Mouse (Mus musculus): ENCODE results near the gene Rbms3. TPM values are rescaled to one million over a fixed set of nuclear protein-coding genes. Genes with fewer than 3 reads are reported as not detected.

Rbms3 gene
- 39.4 and 43.1 TPM in 2 replicates for polyA plus RNA-seq (2015; fragmentation: Nextera tagmentation; extraction: Ambion mirVana)

DNA sequence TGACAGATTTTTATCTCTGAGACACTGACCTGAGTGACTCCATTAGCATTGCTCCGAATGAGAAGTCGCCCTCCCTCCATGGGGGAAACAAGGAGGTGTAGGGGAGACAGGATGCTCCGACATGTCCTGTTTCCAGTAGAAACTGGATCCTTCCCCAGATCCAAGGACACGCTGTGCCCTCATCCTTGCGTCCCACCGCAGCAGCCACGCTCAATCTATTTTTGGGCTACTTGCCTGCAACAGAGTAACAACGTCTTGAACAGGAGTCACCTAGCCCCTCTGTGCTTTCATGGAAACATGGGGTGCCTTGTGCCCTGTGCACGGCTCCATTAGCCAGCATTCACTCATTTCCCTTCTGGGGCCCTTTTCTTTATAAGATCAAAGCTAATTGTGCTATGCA lies at the start of gene Rbms3:
TSS of gene Rbms3 (minus strand) at position 143 of the 400 bp plus-strand sequence.
- Histone ChIP-seq H3K36me3 (ENCODE audit: control insufficient read depth, insufficient read depth, low read length) (no peaks in the 10 kb centered on the region), H3K4me3 (ENCODE audit: low read length) (no peak within 1 kb of the TSS), H3K9ac (ENCODE audit: low read depth, low read length) (no peak within 1 kb of the TSS), H3K4me1 (ENCODE audit: control insufficient read depth, insufficient read depth, low read length) (no peaks in the 10 kb centered on the region), H3K4me2 (ENCODE audit: low read depth, low read length) (no peak within 1 kb of the TSS), H3K9me3 (ENCODE audit: control insufficient read depth, low read length) (0 out of 2 replicates have a peak, but pooled peaks cover 4% of the 10 kb centered on the region), H3K27me3 (replicated peaks; ENCODE audit: control insufficient read depth, insufficient read depth, low read length) (no peaks in the 10 kb centered on the region), H3K27ac (ENCODE audit: low read length) (no peak within 1 kb of the TSS)
- no peak for ATAC-seq
- 80% methylated on average over 9 of the region's 9 CpGs for WGBS

DNA sequence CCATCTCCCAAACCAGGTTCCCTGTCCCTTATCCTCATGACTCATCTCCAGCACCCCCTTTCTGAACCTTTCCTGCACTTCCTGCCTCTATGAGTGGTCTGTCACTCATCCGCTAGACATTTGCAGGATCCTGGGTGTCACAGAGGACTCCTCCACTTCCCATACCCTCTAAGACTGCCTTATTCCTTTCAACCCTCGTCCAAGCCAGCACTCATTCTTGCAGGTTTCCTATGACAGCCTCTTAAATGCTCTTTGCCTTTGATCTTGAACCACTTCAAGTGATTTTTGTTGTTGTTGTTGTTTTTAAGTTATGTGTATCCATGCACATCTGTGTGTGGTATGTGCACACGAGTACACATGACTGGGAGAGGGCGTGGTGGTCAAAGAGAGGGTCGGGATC lies 43.6 kb upstream of the Rbms3 start:
- Histone ChIP-seq H3K4me2 (ENCODE audit: low read depth, low read length) (no peak overlapping the region), H3K27ac (ENCODE audit: low read length) (no peak overlapping the region), H3K9me3 (ENCODE audit: control insufficient read depth, low read length) (no peaks in the 10 kb centered on the region), H3K9ac (ENCODE audit: low read depth, low read length) (no peak overlapping the region), H3K36me3 (ENCODE audit: control insufficient read depth, insufficient read depth, low read length) (no peaks in the 10 kb centered on the region), H3K4me1 (ENCODE audit: control insufficient read depth, insufficient read depth, low read length) (no peaks in the 10 kb centered on the region), H3K4me3 (ENCODE audit: low read length) (no peak overlapping the region), H3K27me3 (replicated peaks; ENCODE audit: control insufficient read depth, insufficient read depth, low read length) (no peaks in the 10 kb centered on the region)
- no peak for ATAC-seq
- WGBS: 81% methylated on average over 5 of the region's 5 CpGs

DNA sequence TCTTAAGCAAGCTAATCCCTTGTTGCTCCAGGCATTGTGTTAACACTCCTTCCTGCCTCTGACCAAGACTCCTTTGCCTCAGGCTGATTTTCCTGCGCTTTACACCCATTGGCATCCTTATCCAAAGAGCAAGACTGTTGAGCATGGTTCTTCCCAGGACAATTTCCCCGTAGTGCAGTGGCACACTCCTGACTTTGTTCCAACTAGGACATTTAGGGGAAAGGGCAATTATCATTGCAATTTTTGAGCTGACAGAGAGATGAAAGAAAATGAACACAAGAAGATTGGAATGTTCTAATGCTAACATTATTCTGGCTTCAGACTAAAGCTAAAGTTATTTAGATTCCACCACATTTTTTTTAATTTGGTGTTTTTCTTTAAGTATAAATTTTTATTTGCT lies 24.9 kb upstream of the Rbms3 start:
- no peak for ATAC-seq
- 73% methylated on average over 2 of the region's 2 CpGs for WGBS
- Histone ChIP-seq H3K4me1 (ENCODE audit: control insufficient read depth, insufficient read depth, low read length) (no peaks in the 10 kb centered on the region), H3K4me3 (ENCODE audit: low read length) (no peak overlapping the region), H3K27ac (ENCODE audit: low read length) (no peak overlapping the region), H3K9ac (ENCODE audit: low read depth, low read length) (no peak overlapping the region), H3K36me3 (ENCODE audit: control insufficient read depth, insufficient read depth, low read length) (no peaks in the 10 kb centered on the region), H3K27me3 (replicated peaks; ENCODE audit: control insufficient read depth, insufficient read depth, low read length) (no peaks in the 10 kb centered on the region), H3K4me2 (ENCODE audit: low read depth, low read length) (no peak overlapping the region), H3K9me3 (ENCODE audit: control insufficient read depth, low read length) (no peaks in the 10 kb centered on the region)

DNA sequence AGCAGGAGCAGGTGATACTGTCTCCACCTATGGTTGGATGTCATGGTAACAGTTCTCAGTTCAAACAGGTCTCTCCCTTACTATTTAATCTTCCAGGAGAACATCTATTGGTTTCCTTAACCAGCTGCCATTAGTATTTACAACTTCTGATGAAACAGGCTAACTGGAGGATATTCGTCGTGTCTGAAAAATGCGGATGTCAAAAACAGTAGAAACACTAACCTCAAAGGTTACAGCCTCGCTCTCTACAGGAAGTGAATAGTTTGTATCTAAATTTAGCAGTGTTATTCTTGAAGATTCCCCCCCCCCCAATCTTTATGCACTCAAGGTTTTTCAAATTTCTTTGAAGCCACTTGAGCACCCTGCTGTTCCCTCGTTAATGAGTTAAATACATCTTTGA lies 23.9 kb upstream of the Rbms3 start:
- H3K27ac ChIP-seq (ENCODE audit: low read length): no peak overlapping the region
- H3K36me3 ChIP-seq (ENCODE audit: control insufficient read depth, insufficient read depth, low read length): no peaks in the 10 kb centered on the region
- no peaks in the 10 kb centered on the region for H3K4me1 ChIP-seq (ENCODE audit: control insufficient read depth, insufficient read depth, low read length)
- WGBS: 33% methylated on average over 5 of the region's 5 CpGs
- no peaks in the 10 kb centered on the region for H3K27me3 ChIP-seq (replicated peaks; ENCODE audit: control insufficient read depth, insufficient read depth, low read length)
- H3K9me3 ChIP-seq (ENCODE audit: control insufficient read depth, low read length): no peaks in the 10 kb centered on the region
- no peak overlapping the region for H3K4me3 ChIP-seq (ENCODE audit: low read length)
- ATAC-seq: no peak
- H3K9ac ChIP-seq (ENCODE audit: low read depth, low read length): no peak overlapping the region
- H3K4me2 ChIP-seq (ENCODE audit: low read depth, low read length): no peak overlapping the region

DNA sequence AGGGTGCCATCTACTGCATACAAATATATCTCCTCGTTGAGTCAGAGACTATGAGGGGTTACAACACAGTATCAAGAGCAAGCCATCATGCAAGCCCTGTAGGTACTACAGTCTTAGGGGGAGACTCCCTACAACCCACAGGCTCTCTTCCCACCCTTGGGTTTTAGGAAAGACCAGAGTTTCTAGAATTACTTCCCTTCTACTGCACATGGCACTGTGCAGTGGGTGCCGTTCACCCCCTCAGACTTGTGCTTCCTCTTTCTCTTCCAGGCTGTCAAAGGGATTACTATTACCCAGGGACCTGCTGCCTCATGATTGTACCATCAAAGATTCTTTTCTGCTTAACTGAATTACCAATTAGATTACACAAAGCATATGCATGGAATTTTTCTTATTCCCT lies 16.4 kb upstream of the Rbms3 start:
- Histone ChIP-seq H3K4me1 (ENCODE audit: control insufficient read depth, insufficient read depth, low read length) (no peaks in the 10 kb centered on the region), H3K4me3 (ENCODE audit: low read length) (no peak overlapping the region), H3K27me3 (replicated peaks; ENCODE audit: control insufficient read depth, insufficient read depth, low read length) (no peaks in the 10 kb centered on the region), H3K9me3 (ENCODE audit: control insufficient read depth, low read length) (no peaks in the 10 kb centered on the region), H3K9ac (ENCODE audit: low read depth, low read length) (no peak overlapping the region), H3K36me3 (ENCODE audit: control insufficient read depth, insufficient read depth, low read length) (no peaks in the 10 kb centered on the region), H3K27ac (ENCODE audit: low read length) (no peak overlapping the region), H3K4me2 (ENCODE audit: low read depth, low read length) (no peak overlapping the region)
- 80% methylated on average over 2 of the region's 2 CpGs for WGBS
- no peak for ATAC-seq

DNA sequence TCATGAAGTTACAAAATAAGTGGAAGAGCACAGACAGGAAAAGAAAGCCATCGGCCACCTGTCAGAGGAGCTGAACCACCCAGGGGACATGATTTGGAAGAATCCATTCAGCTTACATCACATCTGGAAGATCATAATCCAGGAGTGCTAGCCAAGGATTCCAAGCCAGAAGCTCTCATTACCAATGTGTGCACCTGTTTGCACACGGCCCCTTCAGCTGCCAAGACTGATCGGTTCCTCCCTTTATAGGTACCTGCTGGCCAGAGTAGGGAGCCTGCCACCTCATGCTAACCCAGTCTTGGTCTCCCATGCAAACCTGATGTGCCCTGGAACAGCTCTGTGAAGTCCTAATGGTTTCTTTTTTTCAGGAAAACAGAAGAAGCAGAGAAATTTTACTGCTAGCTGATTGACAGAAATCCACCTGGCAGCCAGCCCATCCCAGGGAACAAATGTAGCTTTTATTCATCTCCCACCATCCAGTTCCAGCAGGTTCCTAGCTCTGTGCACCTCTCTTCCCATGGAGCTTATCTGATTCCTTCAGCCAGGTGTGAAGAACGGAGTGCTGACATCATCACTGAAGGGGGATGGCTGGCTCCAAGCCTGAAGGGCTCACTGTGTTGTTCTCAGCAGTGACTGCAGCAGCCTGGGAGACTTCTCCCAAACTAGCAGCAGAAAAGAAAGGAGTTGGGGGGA lies 11.5 kb upstream of the Rbms3 start:
- Histone ChIP-seq H3K27ac (ENCODE audit: low read length) (no peak overlapping the region), H3K9ac (ENCODE audit: low read depth, low read length) (no peak overlapping the region), H3K36me3 (ENCODE audit: control insufficient read depth, insufficient read depth, low read length) (no peaks in the 10 kb centered on the region), H3K27me3 (replicated peaks; ENCODE audit: control insufficient read depth, insufficient read depth, low read length) (no peaks in the 10 kb centered on the region), H3K9me3 (ENCODE audit: control insufficient read depth, low read length) (no peaks in the 10 kb centered on the region), H3K4me3 (ENCODE audit: low read length) (no peak overlapping the region), H3K4me1 (ENCODE audit: control insufficient read depth, insufficient read depth, low read length) (no peaks in the 10 kb centered on the region), H3K4me2 (ENCODE audit: low read depth, low read length) (no peak overlapping the region)
- WGBS: 87% methylated on average over 4 of the region's 4 CpGs
- no peak for ATAC-seq

DNA sequence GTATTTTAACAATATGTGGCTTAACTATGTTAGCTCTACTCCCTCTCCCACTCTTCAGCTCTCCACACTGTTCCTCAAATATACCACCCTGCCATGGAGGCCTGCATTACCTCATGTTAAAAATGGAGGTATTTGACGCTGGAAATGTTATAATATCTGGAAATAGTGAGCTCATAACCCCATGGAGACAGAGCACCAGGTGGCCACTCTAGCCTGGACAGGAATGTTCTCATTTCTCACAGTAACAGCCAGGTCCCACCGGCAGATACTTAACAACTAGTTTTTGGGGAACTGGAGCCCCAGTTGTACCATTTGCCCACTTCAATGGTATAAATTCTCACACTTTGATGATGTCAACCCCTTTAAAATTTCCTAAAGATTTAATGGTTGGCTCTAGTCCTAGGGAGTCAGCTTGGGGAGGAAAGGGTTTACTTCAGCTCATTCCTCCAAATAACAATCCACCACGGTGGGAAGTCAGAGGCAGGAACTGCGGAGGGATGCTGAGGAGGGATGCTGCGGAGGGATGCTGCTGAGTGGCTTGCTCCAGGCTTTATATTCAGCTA lies 9.0 kb upstream of the Rbms3 start:
- no peaks in the 10 kb centered on the region for H3K4me1 ChIP-seq (ENCODE audit: control insufficient read depth, insufficient read depth, low read length)
- H3K9ac ChIP-seq (ENCODE audit: low read depth, low read length): no peak overlapping the region
- H3K9me3 ChIP-seq (ENCODE audit: control insufficient read depth, low read length): no peaks in the 10 kb centered on the region
- H3K27me3 ChIP-seq (replicated peaks; ENCODE audit: control insufficient read depth, insufficient read depth, low read length): no peaks in the 10 kb centered on the region
- H3K27ac ChIP-seq (ENCODE audit: low read length): no peak overlapping the region
- H3K36me3 ChIP-seq (ENCODE audit: control insufficient read depth, insufficient read depth, low read length): no peaks in the 10 kb centered on the region
- no peak overlapping the region for H3K4me3 ChIP-seq (ENCODE audit: low read length)
- ATAC-seq: no peak
- 71% methylated on average over 5 of the region's 5 CpGs for WGBS
- H3K4me2 ChIP-seq (ENCODE audit: low read depth, low read length): no peak overlapping the region

DNA sequence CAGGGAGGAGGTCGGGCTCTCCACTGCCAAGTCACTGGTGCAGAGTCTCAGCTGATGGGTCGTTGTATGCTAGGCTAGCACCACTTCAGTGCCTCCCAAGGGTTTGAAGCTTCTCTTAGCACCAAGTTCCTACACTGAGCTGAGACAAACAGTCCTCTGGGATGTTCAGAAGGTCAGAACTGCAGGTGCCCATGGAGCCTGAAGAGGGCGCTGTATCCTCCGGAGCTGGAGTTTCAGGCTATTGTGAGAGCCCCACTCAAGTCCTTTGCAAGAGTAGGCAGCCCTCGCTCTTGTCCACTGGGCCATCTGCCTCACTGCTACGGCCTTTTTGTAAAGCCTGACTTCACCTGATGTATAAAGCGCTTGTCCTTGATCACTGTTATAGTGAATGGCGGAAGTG lies 6.8 kb upstream of the Rbms3 start:
- ATAC-seq: no peak
- 81% methylated on average over 8 of the region's 8 CpGs for WGBS
- Histone ChIP-seq H3K27ac (ENCODE audit: low read length) (no peak overlapping the region), H3K9ac (ENCODE audit: low read depth, low read length) (no peak overlapping the region), H3K4me2 (ENCODE audit: low read depth, low read length) (no peak overlapping the region), H3K27me3 (replicated peaks; ENCODE audit: control insufficient read depth, insufficient read depth, low read length) (no peaks in the 10 kb centered on the region), H3K9me3 (ENCODE audit: control insufficient read depth, low read length) (0 out of 2 replicates have a peak, but pooled peaks cover 4% of the 10 kb centered on the region), H3K4me1 (ENCODE audit: control insufficient read depth, insufficient read depth, low read length) (no peaks in the 10 kb centered on the region), H3K4me3 (ENCODE audit: low read length) (no peak overlapping the region), H3K36me3 (ENCODE audit: control insufficient read depth, insufficient read depth, low read length) (no peaks in the 10 kb centered on the region)

DNA sequence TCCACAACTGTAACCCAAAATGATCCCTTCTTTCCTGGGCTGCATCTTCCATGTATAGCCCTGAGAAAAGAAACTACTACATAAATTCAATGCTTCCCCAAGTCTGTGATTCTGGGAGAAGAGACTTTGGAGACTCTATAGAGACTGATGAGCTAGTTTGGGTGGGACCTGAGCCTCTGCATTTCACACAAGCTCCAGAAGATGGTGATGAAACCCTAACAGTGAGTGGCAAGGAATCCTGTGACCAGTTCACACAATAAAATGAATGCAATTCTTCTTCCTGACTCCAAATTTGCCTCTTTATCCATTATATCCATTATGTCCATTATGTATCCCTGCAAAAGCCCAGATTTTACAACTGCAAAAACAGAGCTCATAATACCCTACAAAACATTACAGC lies 2.5 kb downstream of the Rbms3 start:
- no peaks in the 10 kb centered on the region for H3K27me3 ChIP-seq (replicated peaks; ENCODE audit: control insufficient read depth, insufficient read depth, low read length)
- no peak overlapping the region for H3K4me3 ChIP-seq (ENCODE audit: low read length)
- H3K9me3 ChIP-seq (ENCODE audit: control insufficient read depth, low read length): 0 out of 2 replicates have a peak, but pooled peaks cover 4% of the 10 kb centered on the region
- H3K9ac ChIP-seq (ENCODE audit: low read depth, low read length): no peak overlapping the region
- no peak for ATAC-seq
- no peaks in the 10 kb centered on the region for H3K4me1 ChIP-seq (ENCODE audit: control insufficient read depth, insufficient read depth, low read length)
- H3K27ac ChIP-seq (ENCODE audit: low read length): no peak overlapping the region
- no peak overlapping the region for H3K4me2 ChIP-seq (ENCODE audit: low read depth, low read length)
- no peaks in the 10 kb centered on the region for H3K36me3 ChIP-seq (ENCODE audit: control insufficient read depth, insufficient read depth, low read length)

DNA sequence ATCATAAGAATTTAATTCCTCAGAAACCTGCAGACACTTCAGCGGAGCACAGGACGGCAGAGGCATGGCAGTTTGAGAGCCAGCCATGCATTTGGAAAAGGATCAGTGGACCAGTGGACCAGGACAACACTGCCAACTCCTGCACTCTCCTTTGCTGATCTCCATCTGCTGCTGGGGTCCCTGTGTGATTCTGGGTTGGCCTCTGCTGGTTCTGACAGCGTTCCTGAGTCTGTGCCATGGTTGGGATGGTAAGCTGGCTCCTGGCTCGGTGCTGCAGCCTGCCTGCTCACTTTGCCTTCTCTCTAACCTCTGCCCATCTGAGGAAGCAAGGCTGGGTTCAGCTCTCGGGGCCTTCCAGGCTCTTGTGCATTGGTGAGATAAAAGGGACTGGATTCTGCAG lies 28.9 kb downstream of the Rbms3 start:
- Histone ChIP-seq H3K9ac (ENCODE audit: low read depth, low read length) (no peak overlapping the region), H3K27me3 (replicated peaks; ENCODE audit: control insufficient read depth, insufficient read depth, low read length) (no peaks in the 10 kb centered on the region), H3K27ac (ENCODE audit: low read length) (no peak overlapping the region), H3K36me3 (ENCODE audit: control insufficient read depth, insufficient read depth, low read length) (no peaks in the 10 kb centered on the region), H3K4me3 (ENCODE audit: low read length) (no peak overlapping the region), H3K4me2 (ENCODE audit: low read depth, low read length) (no peak overlapping the region), H3K9me3 (ENCODE audit: control insufficient read depth, low read length) (no peaks in the 10 kb centered on the region), H3K4me1 (ENCODE audit: control insufficient read depth, insufficient read depth, low read length) (no peaks in the 10 kb centered on the region)
- WGBS: 84% methylated on average over 5 of the region's 5 CpGs
- no peak for ATAC-seq
